Mouse (Mus musculus) embryonic facial prominence, embryonic 11.5 days (tissue): ENCODE data around the gene Rubcnl. TPM values are rescaled to one million over a fixed set of nuclear protein-coding genes. Genes with fewer than 3 reads are reported as not detected.

Source experiments
- ATAC-seq: fragments of 200-750 bp; cut with Nextera tagmentation; replicated peaks from 2 replicates; pipeline ENCODE4 v1.8.0; 2017; ENCODE audit warnings: low read depth; ENCODE audit not compliant: insufficient number of reproducible peaks, low FRiP score, low TSS enrichment
- DNase-seq: peaks from one replicate; pipeline ENCODE4 v3.0.0-alpha.2; 2015; ENCODE audit warnings: low spot score
- H3K27ac ChIP-seq: fragments of 300-500 bp; sonication (generic); replicated peaks from 2 replicates; pipeline ENCODE4 v1.5.1; 2014; ENCODE audit warnings: mild to moderate bottlenecking, low read depth, low read length, control low read depth
- H3K27me3 ChIP-seq: fragments of 300-500 bp; sonication (generic); 2 replicates; pipeline ENCODE4 v1.6.1; 2014; ENCODE audit warnings: mild to moderate bottlenecking, low read length, moderate library complexity, mixed read lengths; ENCODE audit not compliant: control insufficient read depth, insufficient read depth
- H3K36me3 ChIP-seq: fragments of 300-500 bp; sonication (generic); replicated peaks from 2 replicates; pipeline ENCODE4 v1.6.1; 2014; ENCODE audit warnings: low read depth, mild to moderate bottlenecking, low read length, moderate library complexity, mixed read lengths; ENCODE audit not compliant: control insufficient read depth, insufficient read depth
- H3K4me1 ChIP-seq: fragments of 300-500 bp; sonication (generic); 2 replicates; pipeline ENCODE4 v1.6.1; 2014; ENCODE audit warnings: low read length, mixed read lengths; ENCODE audit not compliant: control insufficient read depth, insufficient read depth
- H3K4me2 ChIP-seq: fragments of 300-500 bp; sonication (generic); 2 replicates; pipeline ENCODE4 v1.6.1; 2014; ENCODE audit warnings: low read depth, mild to moderate bottlenecking, control low read depth, low read length, moderate library complexity
- H3K4me3 ChIP-seq: fragments of 300-500 bp; sonication (generic); 2 replicates; pipeline ENCODE4 v1.5.1; 2014; ENCODE audit warnings: low read depth, low read length, control low read depth
- H3K9ac ChIP-seq: fragments of 300-500 bp; sonication (generic); replicated peaks from 2 replicates; pipeline ENCODE4 v1.6.1; 2014; ENCODE audit warnings: mild to moderate bottlenecking, control low read depth, low read length
- H3K9me3 ChIP-seq: fragments of 300-500 bp; sonication (generic); replicated peaks from 2 replicates; pipeline ENCODE4 v1.6.1; 2016; ENCODE audit warnings: mild to moderate bottlenecking, low read length, inconsistent platforms, mixed read lengths; ENCODE audit not compliant: control insufficient read depth
- WGBS: fragments of 180-500 bp; shearing (Covaris S2); extraction: QIAGEN DNeasy Blood & Tissue Kit; methylation state at CpG from one replicate; pipeline ENCODE4 v1.1.7; 2014; 5-methylcytosine and 5-hydroxymethylcytosine counted together
- polyA plus RNA-seq: library from polyadenylated mRNA; unstranded; fragments of >200 nt; fragmentation: Nextera tagmentation; extraction: Ambion mirVana; gene quantifications from 2 replicates; pipeline ENCODE4 v1.2.1, GENCODE M21; 2014

The Rubcnl gene
- polyA plus RNA-seq = 0.07 and 0.65 TPM in 2 replicates

GRCm38 (mm10) chr14:75015856-75016714 is at the start of gene Rubcnl:
Gene Rubcnl, plus strand, starts transcription at chr14:75016027.
- Histone ChIP-seq H3K27ac (no peak within 1 kb of the TSS), H3K36me3 (no peaks in the 10 kb centered on the region)

DNA sequence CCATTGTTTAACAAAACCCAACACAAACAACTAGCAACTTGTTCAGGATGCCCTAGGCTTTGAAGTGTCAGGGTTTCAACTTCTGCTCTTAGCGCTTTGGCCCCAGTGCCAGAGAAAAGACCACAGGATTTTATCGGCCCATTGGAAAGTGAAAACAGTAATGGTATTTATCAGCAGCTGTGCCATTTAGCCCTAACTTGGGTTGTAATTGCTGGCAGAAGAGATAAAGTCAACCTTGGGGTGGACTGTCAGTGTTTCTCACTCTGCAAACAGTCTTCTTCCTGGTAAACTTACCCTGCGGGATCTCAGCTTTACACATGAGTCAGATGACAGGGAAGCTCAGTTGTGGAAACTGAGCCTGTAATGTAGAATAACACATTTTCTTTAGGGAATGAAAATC is 43.6 kb upstream of the Rubcnl start:
- no peak overlapping the region for H3K27ac ChIP-seq
- H3K36me3 ChIP-seq = no peaks in the 10 kb centered on the region
- 40% methylated on average over 3 of the region's 3 CpGs for WGBS
- H3K4me1 ChIP-seq = no peaks in the 10 kb centered on the region
- no peaks in the 10 kb centered on the region for H3K27me3 ChIP-seq
- no peak overlapping the region for H3K4me2 ChIP-seq
- ATAC-seq = no peak
- H3K9ac ChIP-seq = no peak overlapping the region
- DNase-seq = no peak
- no peak overlapping the region for H3K4me3 ChIP-seq
- no peaks in the 10 kb centered on the region for H3K9me3 ChIP-seq

More at GRCm38 (mm10) chr14:75015856-75016714, at the start of gene Rubcnl:
- Histone ChIP-seq H3K4me2 (peak within 1 kb of the TSS; percentile 96), H3K27me3 (no peaks in the 10 kb centered on the region), H3K9me3 (no peaks in the 10 kb centered on the region), H3K4me3 (peak within 1 kb of the TSS; percentile 58), H3K4me1 (no peaks in the 10 kb centered on the region), H3K9ac (peak within 1 kb of the TSS; percentile 60)
- DNase-seq (peak; percentile 95), ATAC-seq (peak; percentile 59; the same call in 1 of the 2 replicates)
- WGBS = 2% methylated on average over 49 of the region's 49 CpGs

DNA sequence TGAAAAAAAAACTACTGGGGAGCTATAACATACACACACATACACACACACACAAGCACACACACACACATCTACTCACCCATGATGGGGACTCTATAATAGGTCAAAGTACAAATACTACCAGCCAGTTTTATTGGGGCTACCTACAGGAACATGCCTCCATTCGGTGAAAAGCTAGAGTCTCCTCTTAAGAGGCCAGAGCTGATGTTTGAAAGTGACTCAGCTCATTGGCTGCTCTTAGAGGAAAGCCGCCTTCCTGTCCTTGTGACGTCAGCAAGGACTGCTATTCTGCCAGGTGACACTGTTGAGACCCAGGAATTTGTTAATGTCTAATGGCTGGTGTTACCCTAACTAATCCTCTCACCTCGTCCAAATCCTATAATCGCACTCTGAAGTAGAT is 43.1 kb upstream of the Rubcnl start:
- H3K9ac ChIP-seq = no peak overlapping the region
- no peaks in the 10 kb centered on the region for H3K9me3 ChIP-seq
- no peak overlapping the region for H3K27ac ChIP-seq
- H3K27me3 ChIP-seq = no peaks in the 10 kb centered on the region
- no peak overlapping the region for H3K4me3 ChIP-seq
- no peaks in the 10 kb centered on the region for H3K4me1 ChIP-seq
- ATAC-seq = no peak
- 78% methylated on average over 5 of the region's 5 CpGs for WGBS
- no peak for DNase-seq
- H3K36me3 ChIP-seq = no peaks in the 10 kb centered on the region
- H3K4me2 ChIP-seq = no peak overlapping the region

DNA sequence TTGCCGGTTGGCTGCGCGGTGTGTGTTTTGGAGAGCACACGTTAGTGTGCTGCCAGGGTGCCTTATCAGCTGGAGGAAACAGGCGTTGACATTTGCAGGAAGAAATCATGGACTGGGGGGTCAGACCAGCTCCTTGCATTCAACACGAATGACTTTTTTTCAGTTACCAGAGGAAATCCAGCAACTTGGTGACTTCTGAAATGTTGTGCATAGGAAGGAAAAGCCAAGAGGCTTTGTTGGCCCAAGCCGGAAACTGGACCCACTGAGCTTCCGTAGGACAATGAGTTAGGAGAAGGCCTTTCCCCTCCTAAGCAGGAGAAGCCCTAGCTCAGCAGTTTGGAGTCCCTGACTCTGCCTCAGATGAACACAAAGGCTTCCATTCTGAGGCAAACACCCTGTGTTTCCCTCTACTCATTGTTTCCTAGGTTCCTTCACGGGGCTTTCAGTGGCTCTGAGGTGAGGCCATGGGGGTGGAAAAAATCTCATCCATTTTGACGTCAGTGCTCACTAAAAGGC is 41.6 kb upstream of the Rubcnl start:
- Histone ChIP-seq H3K4me1 (no peaks in the 10 kb centered on the region), H3K27me3 (no peaks in the 10 kb centered on the region), H3K27ac (no peak overlapping the region), H3K9ac (no peak overlapping the region), H3K4me2 (no peak overlapping the region), H3K9me3 (no peaks in the 10 kb centered on the region), H3K4me3 (no peak overlapping the region), H3K36me3 (no peaks in the 10 kb centered on the region)
- WGBS = 69% methylated on average over 10 of the region's 10 CpGs
- ATAC-seq (no peak), DNase-seq (no peak)

GRCm38 (mm10) chr14:74976972-74977371 is 38.9 kb upstream of the Rubcnl start:
- Histone ChIP-seq H3K4me3 (no peak overlapping the region), H3K36me3 (no peaks in the 10 kb centered on the region), H3K27me3 (no peaks in the 10 kb centered on the region), H3K4me2 (no peak overlapping the region), H3K27ac (no peak overlapping the region), H3K9ac (no peak overlapping the region), H3K9me3 (no peaks in the 10 kb centered on the region), H3K4me1 (no peaks in the 10 kb centered on the region)
- DNase-seq (no peak), ATAC-seq (no peak)
- WGBS = 80% methylated on average over 6 of the region's 6 CpGs

GRCm38 (mm10) chr14:74981016-74981415 is 34.8 kb upstream of the Rubcnl start:
- Histone ChIP-seq H3K36me3 (no peaks in the 10 kb centered on the region), H3K9ac (no peak overlapping the region), H3K4me2 (no peak overlapping the region), H3K4me3 (no peak overlapping the region), H3K9me3 (no peaks in the 10 kb centered on the region), H3K27ac (no peak overlapping the region), H3K27me3 (no peaks in the 10 kb centered on the region), H3K4me1 (no peaks in the 10 kb centered on the region)
- DNase-seq = no peak
- ATAC-seq = no peak
- 59% methylated on average over 3 of the region's 3 CpGs for WGBS

GRCm38 (mm10) chr14:74983079-74983478 is 32.7 kb upstream of the Rubcnl start:
- Histone ChIP-seq H3K9ac (no peak overlapping the region), H3K4me2 (no peak overlapping the region), H3K4me1 (no peaks in the 10 kb centered on the region), H3K4me3 (no peak overlapping the region), H3K27ac (no peak overlapping the region), H3K36me3 (no peaks in the 10 kb centered on the region), H3K9me3 (no peaks in the 10 kb centered on the region), H3K27me3 (no peaks in the 10 kb centered on the region)
- ATAC-seq = no peak
- no peak for DNase-seq
- WGBS = 81% methylated on average over 5 of the region's 5 CpGs

DNA sequence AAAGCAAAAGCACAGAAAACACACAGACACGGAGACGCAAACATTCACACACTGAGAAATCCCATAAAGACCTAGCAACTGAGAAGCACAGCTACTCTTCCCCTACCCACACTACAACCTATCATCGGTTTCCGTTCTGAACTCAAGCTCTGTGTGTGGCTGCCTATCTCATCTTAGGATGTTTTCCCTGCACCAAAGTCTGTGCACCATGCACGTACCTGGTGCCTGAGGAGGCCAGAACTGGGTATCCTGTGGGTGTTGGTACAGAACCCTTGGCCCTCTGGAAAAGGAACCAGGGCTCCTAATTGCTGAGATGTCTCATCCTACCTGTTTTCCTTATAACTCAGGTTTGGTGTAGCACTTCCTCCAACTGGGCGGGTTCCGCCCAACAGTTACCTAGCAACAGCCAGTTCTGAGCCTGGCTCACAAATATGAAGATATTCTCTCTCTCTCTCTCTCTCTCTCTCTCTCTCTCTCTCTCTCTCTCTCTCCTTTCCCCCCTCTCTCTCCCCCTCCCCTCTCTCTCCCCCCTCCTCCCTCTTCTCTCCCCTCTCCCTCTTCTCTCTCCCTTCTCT is 30.9 kb upstream of the Rubcnl start:
- Histone ChIP-seq H3K27ac (no peak overlapping the region), H3K9me3 (no peaks in the 10 kb centered on the region), H3K27me3 (no peaks in the 10 kb centered on the region), H3K36me3 (no peaks in the 10 kb centered on the region), H3K4me3 (no peak overlapping the region), H3K4me2 (no peak overlapping the region), H3K9ac (no peak overlapping the region), H3K4me1 (no peaks in the 10 kb centered on the region)
- DNase-seq = no peak
- WGBS = 77% methylated on average over 7 of the region's 7 CpGs
- ATAC-seq = no peak
